Mouse (Mus musculus) liver, embryonic 15.5 days (tissue): ENCODE results near the gene Plxdc1. TPM values are rescaled to one million over a fixed set of nuclear protein-coding genes. Genes with fewer than 3 reads are reported as not detected.
A peak's percentile ranks its signal among the peaks of the same experiment; 100 is the strongest.

ENCODE experiments used
- ATAC-seq: fragments of 200-750 bp; cut with Nextera tagmentation; 2 replicates; pipeline ENCODE4 v1.8.0; 2017; ENCODE audit warnings: moderate number of reproducible peaks, mild to moderate bottlenecking, moderate library complexity; ENCODE audit not compliant: insufficient read depth
- H3K27ac ChIP-seq: fragments of 300-500 bp; sonication (generic); replicated peaks from 2 replicates; pipeline ENCODE4 v1.5.1; 2015; ENCODE audit warnings: mild to moderate bottlenecking, inconsistent platforms
- H3K27me3 ChIP-seq: fragments of 300-500 bp; sonication (generic); 2 replicates; pipeline ENCODE4 v1.6.1; 2015; ENCODE audit warnings: mild to moderate bottlenecking, inconsistent platforms
- H3K36me3 ChIP-seq: fragments of 300-500 bp; sonication (generic); replicated peaks from 2 replicates; pipeline ENCODE4 v1.6.1; 2015; ENCODE audit warnings: moderate library complexity, mild to moderate bottlenecking, inconsistent platforms
- H3K4me1 ChIP-seq: fragments of 300-500 bp; sonication (generic); replicated peaks from 2 replicates; pipeline ENCODE4 v1.6.1; 2015; ENCODE audit warnings: inconsistent platforms
- H3K4me2 ChIP-seq: fragments of 300-500 bp; sonication (generic); 2 replicates; pipeline ENCODE4 v1.6.1; 2015; ENCODE audit warnings: moderate library complexity, mild to moderate bottlenecking, inconsistent platforms
- H3K4me3 ChIP-seq: fragments of 300-500 bp; sonication (generic); replicated peaks from 2 replicates; pipeline ENCODE4 v1.5.1; 2015; ENCODE audit warnings: mild to moderate bottlenecking, inconsistent platforms
- H3K9ac ChIP-seq: fragments of 300-500 bp; sonication (generic); 2 replicates; pipeline ENCODE4 v1.6.1; 2015; ENCODE audit warnings: moderate library complexity, mild to moderate bottlenecking, inconsistent platforms
- H3K9me3 ChIP-seq: fragments of 300-500 bp; sonication (generic); replicated peaks from 2 replicates; pipeline ENCODE4 v1.6.1; 2016; ENCODE audit warnings: inconsistent platforms
- WGBS: fragments of 180-500 bp; shearing (Covaris S2); methylation state at CpG from one replicate; pipeline ENCODE4 v1.1.7; 2015; ENCODE audit warnings: mixed read lengths; ENCODE audit not compliant: insufficient replicate concordance; 5-methylcytosine and 5-hydroxymethylcytosine counted together
- polyA plus RNA-seq: library from polyadenylated mRNA; unstranded; fragments of >200 nt; fragmentation: Nextera tagmentation; extraction: Ambion mirVana; gene quantifications from 2 replicates; pipeline ENCODE4 v1.2.1, GENCODE M21; 2015

Gene Plxdc1
- polyA plus RNA-seq, 1 experiment from 2014 or later, result 0.75 TPM

GRCm38 (mm10) chr11:98024516-98024915 lies 38.3 kb upstream of the Plxdc1 start:
- H3K27ac ChIP-seq, result no peak overlapping the region
- no peak overlapping the region for H3K9ac ChIP-seq
- no peak overlapping the region for H3K4me3 ChIP-seq
- no peak for ATAC-seq
- H3K4me2 ChIP-seq, result no peak overlapping the region
- no peaks in the 10 kb centered on the region for H3K9me3 ChIP-seq
- peaks cover 15% of the 10 kb centered on the region for H3K36me3 ChIP-seq
- peaks cover 44% of the 10 kb centered on the region for H3K4me1 ChIP-seq
- 65% methylated on average over 3 of the region's 3 CpGs for WGBS
- H3K27me3 ChIP-seq, result peaks cover 45% of the 10 kb centered on the region

GRCm38 (mm10) chr11:98022555-98023371 lies 36.5 kb upstream of the Plxdc1 start, which contains the start of gene Cacnb1:
Cacnb1 (minus strand) TSS chr11:98023034.
- peak within 1 kb of the TSS; percentile 33; the same call in 1 of the 2 replicates for H3K27ac ChIP-seq
- WGBS, result 2% methylated on average over 52 of the region's 52 CpGs
- H3K27me3 ChIP-seq, result peaks cover 57% of the 10 kb centered on the region
- H3K4me3 ChIP-seq, result peak within 1 kb of the TSS; percentile 59
- ATAC-seq, result no peak
- H3K9me3 ChIP-seq, result no peaks in the 10 kb centered on the region
- H3K4me2 ChIP-seq, result peak within 1 kb of the TSS; percentile 90
- H3K36me3 ChIP-seq, result no peaks in the 10 kb centered on the region
- peak within 1 kb of the TSS; percentile 58 for H3K9ac ChIP-seq
- peaks cover 38% of the 10 kb centered on the region for H3K4me1 ChIP-seq

- Histone ChIP-seq H3K4me2 (peak overlapping the region; percentile 90), H3K9me3 (no peaks in the 10 kb centered on the region), H3K9ac (peak overlapping the region; percentile 58), H3K27ac (no peak overlapping the region), H3K27me3 (peaks cover 57% of the 10 kb centered on the region), H3K36me3 (no peaks in the 10 kb centered on the region), H3K4me3 (peak overlapping the region; percentile 59), H3K4me1 (peaks cover 32% of the 10 kb centered on the region)
- WGBS, result under 1% methylated on average over 23 of the region's 23 CpGs
- ATAC-seq, result no peak
Observed at GRCm38 (mm10) chr11:98022253-98022554, 36.0 kb upstream of the Plxdc1 start.

GRCm38 (mm10) chr11:98021565-98022252 lies 35.5 kb upstream of the Plxdc1 start:
- no peak for ATAC-seq
- Histone ChIP-seq H3K27ac (no peak overlapping the region), H3K4me2 (peak overlapping the region; percentile 90), H3K4me1 (peaks cover 32% of the 10 kb centered on the region), H3K36me3 (no peaks in the 10 kb centered on the region), H3K27me3 (peaks cover 57% of the 10 kb centered on the region), H3K9me3 (no peaks in the 10 kb centered on the region), H3K4me3 (peak overlapping the region; percentile 59), H3K9ac (peak overlapping the region; percentile 58)
- 10% methylated on average over 34 of the region's 34 CpGs for WGBS

- H3K4me2 ChIP-seq, result no peak overlapping the region
- no peak overlapping the region; the same call in 1 of the 2 replicates for H3K4me3 ChIP-seq
- H3K9ac ChIP-seq, result no peak overlapping the region
- H3K9me3 ChIP-seq, result no peaks in the 10 kb centered on the region
- ATAC-seq, result no peak
- H3K27ac ChIP-seq, result no peak overlapping the region
- H3K27me3 ChIP-seq, result peaks cover 57% of the 10 kb centered on the region
- no peaks in the 10 kb centered on the region for H3K36me3 ChIP-seq
- H3K4me1 ChIP-seq, result peaks cover 30% of the 10 kb centered on the region
- WGBS, result 33% methylated on average over 2 of the region's 2 CpGs
Observed at GRCm38 (mm10) chr11:98021118-98021517, 34.9 kb upstream of the Plxdc1 start.

GRCm38 (mm10) chr11:98020710-98021109 lies 34.5 kb upstream of the Plxdc1 start:
- peaks cover 26% of the 10 kb centered on the region for H3K4me1 ChIP-seq
- H3K9ac ChIP-seq, result no peak overlapping the region
- H3K4me3 ChIP-seq, result no peak overlapping the region
- H3K36me3 ChIP-seq, result no peaks in the 10 kb centered on the region
- 44% methylated on average over 1 of the region's 1 CpGs for WGBS
- H3K27ac ChIP-seq, result no peak overlapping the region
- H3K4me2 ChIP-seq, result no peak overlapping the region
- no peak for ATAC-seq
- H3K27me3 ChIP-seq, result peaks cover 57% of the 10 kb centered on the region
- no peaks in the 10 kb centered on the region for H3K9me3 ChIP-seq

GRCm38 (mm10) chr11:98019883-98020610 lies 33.8 kb upstream of the Plxdc1 start:
- H3K27ac ChIP-seq, result no peak overlapping the region
- peaks cover 23% of the 10 kb centered on the region for H3K4me1 ChIP-seq
- H3K9ac ChIP-seq, result no peak overlapping the region
- ATAC-seq, result no peak
- peaks cover 57% of the 10 kb centered on the region for H3K27me3 ChIP-seq
- H3K9me3 ChIP-seq, result no peaks in the 10 kb centered on the region
- WGBS, result 27% methylated on average over 8 of the region's 8 CpGs
- no peaks in the 10 kb centered on the region for H3K36me3 ChIP-seq
- H3K4me2 ChIP-seq, result no peak overlapping the region
- H3K4me3 ChIP-seq, result no peak overlapping the region

- Histone ChIP-seq H3K9ac (no peak overlapping the region), H3K9me3 (no peaks in the 10 kb centered on the region), H3K4me1 (peaks cover 23% of the 10 kb centered on the region), H3K27ac (no peak overlapping the region), H3K4me2 (no peak overlapping the region), H3K4me3 (no peak overlapping the region), H3K36me3 (no peaks in the 10 kb centered on the region), H3K27me3 (peaks cover 57% of the 10 kb centered on the region)
- WGBS, result 16% methylated on average over 10 of the region's 10 CpGs
- no peak for ATAC-seq
Observed at GRCm38 (mm10) chr11:98018858-98019641, 32.8 kb upstream of the Plxdc1 start.

- no peak overlapping the region for H3K4me3 ChIP-seq
- H3K27me3 ChIP-seq, result peaks cover 50% of the 10 kb centered on the region
- 58% methylated on average over 6 of the region's 6 CpGs for WGBS
- no peak overlapping the region for H3K9ac ChIP-seq
- H3K4me1 ChIP-seq, result peaks cover 23% of the 10 kb centered on the region
- no peak for ATAC-seq
- H3K9me3 ChIP-seq, result no peaks in the 10 kb centered on the region
- no peak overlapping the region for H3K4me2 ChIP-seq
- H3K27ac ChIP-seq, result no peak overlapping the region
- H3K36me3 ChIP-seq, result no peaks in the 10 kb centered on the region
Observed at GRCm38 (mm10) chr11:98018222-98018621, 32.0 kb upstream of the Plxdc1 start.

GRCm38 (mm10) chr11:98016824-98017223 lies 30.6 kb upstream of the Plxdc1 start:
- Histone ChIP-seq H3K9me3 (no peaks in the 10 kb centered on the region), H3K27ac (no peak overlapping the region), H3K4me1 (peaks cover 9% of the 10 kb centered on the region), H3K9ac (no peak overlapping the region), H3K4me3 (no peak overlapping the region), H3K4me2 (no peak overlapping the region), H3K27me3 (peaks cover 49% of the 10 kb centered on the region), H3K36me3 (no peaks in the 10 kb centered on the region)
- WGBS, result 51% methylated on average over 4 of the region's 4 CpGs
- no peak for ATAC-seq
